Mouse (Mus musculus) naive thymus-derived CD4-positive, alpha-beta T cell, adult 2 months (primary cell): ENCODE results near the gene Lrrc66.

Source experiments
- DNase-seq: peaks from one replicate; pipeline ENCODE4 v3.0.0-alpha.2; 2011; ENCODE audit warnings: low read depth

Gene Lrrc66

DNA sequence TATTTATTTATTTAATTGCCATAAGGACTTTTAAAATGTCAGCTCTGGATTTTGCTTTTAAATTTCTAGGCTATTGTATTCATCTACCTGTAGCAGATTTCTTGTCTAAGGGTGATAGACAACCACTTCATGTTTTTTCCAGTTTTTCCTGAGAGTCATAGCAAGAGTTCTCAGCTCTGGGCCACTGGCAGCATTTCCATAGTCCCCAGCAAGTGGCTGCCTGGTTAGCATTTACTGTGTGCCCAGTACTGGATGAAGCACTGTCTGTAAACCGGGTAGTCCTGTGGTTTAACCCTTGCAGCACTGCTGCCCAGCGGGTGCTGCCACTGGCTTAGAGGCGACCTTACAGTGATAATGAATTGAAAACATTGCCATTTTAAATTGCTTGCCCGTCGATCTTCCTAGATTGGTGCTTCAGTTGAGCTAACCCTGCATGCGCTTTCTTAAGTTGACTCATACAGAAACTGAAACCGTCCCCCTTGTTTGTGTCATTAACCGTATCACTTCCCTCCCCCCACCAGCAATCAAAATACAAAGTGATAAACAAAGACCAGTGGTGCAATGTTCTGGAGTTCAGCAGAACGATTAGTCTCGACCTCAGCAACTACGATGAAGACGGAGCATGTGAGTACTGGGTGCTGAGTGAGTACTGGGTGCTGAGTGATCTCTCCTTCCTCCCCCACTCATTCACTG is 75.4 kb downstream of the Lrrc66 start:
- DNase-seq = peak; percentile 18
